Mouse (Mus musculus) heart, postnatal 0 days (tissue): ENCODE data around the gene Slc37a1.

Source experiments
- CTCF ChIP-seq: IDR thresholded peaks from 2 replicates; pipeline ENCODE4 v1.5.1; 2016; ENCODE audit warnings: antibody characterized with exemption, control low read depth, low read depth
- EP300 ChIP-seq: IDR thresholded peaks from 2 replicates; pipeline ENCODE4 v1.6.1; 2016; ENCODE audit warnings: antibody characterized with exemption, low read depth

DNA sequence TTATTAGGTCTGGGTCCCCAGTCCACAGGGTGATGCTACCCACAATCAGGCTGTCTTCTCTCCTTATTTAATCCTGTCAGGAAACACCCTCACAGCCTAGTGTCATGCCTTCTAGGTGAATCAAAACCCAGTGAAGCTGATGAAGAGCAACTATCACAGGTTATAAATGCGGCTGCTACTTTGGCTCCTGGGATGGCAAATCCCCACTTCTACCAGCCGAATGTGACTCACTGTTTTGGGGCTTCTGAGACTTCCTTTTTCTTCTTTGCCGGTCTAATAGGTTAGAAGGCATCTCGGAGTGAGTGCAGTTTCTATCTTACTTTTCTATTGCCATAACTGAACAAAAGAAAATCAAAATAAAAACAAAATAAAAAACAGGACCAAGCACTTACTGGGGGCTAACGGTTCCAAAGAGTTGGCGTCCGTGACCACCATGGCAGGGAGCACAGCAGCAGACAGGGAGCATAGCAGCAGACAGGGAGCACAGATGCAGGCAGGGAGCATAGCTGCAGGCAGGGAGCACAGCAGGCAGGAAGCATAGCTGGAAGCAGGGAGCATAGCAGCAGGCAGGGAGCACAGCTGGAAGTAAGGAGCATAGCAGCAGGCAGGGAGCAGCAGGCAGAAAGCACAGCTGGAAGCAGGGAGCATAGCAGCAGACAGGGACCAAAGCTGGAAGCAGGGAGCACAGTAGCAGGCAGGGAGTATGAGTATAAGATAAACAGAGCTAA lies 2.6 kb downstream of the Slc37a1 start:
- TF ChIP-seq CTCF: no peak
- no peak for TF ChIP-seq EP300
